Mouse (Mus musculus) erythroblast, embryonic 14.5 days (primary cell): ENCODE results near the gene 4931406C07Rik.

Source experiments
- GATA1 ChIP-seq: IDR thresholded peaks from 2 replicates; pipeline ENCODE4 v1.6.1; 2012; ENCODE audit warnings: low read length, inconsistent platforms, mixed read lengths
- TAL1 ChIP-seq: IDR thresholded peaks from 3 replicates; pipeline ENCODE4 v1.6.1; 2012; ENCODE audit warnings: low read length, inconsistent platforms, mixed read lengths

DNA sequence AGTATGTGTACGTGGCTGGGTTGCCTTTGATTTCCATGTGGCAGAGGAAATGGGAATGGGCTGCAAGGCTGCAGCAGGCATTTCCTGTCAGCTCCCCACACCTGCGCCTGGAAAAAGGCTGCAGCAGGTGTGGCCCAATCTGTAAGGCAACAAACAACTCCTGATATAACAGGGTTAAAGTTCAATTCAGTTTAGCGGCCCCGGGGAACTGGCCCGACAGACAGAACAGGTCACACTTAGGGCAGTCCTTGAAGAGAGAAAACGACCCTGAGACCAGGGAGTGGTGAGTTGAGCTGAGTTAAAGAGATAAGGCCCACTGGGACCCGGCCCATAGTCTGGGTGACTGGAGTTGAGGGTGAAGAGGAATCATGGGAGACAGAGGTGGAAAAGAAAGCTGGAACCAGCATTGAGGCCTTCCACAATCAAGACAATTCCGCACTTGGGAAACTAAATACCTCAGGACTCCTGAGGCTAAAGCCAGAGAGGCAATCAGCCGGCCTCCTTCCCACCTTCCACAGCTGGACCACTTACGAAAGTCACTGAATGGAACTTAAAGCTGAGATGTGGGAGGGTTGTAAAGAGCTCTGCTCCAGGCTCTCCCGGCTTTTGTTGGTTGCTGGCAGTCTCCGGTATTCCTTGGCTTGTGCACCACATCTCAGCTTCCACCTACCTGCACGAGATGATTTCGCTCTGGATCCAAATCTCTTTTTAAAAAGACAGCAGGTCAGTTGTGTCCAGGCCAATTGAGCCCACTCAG lies 60.8 kb downstream of the 4931406C07Rik start:
- no peak for TF ChIP-seq GATA1
- no peak for TF ChIP-seq TAL1
